Mouse (Mus musculus): ENCODE data around the gene Ptafr.
A peak's percentile ranks its signal among the peaks of the same experiment; 100 is the strongest.

The Ptafr gene

GRCm38 (mm10) chr4:132563965-132564364, at the start of gene Ptafr:
Gene Ptafr, plus strand, starts transcription at chr4:132564067.
- no peak for DNase-seq (ENCODE audit: low read depth)

GRCm38 (mm10) chr4:132514555-132515135, 49.2 kb upstream of the Ptafr start:
- peak; percentile 94 for DNase-seq (ENCODE audit: low read depth)

- peak; percentile 98 for DNase-seq (ENCODE audit: low read depth)
Observed at GRCm38 (mm10) chr4:132515369-132516155, 48.3 kb upstream of the Ptafr start.

GRCm38 (mm10) chr4:132518066-132518465, 45.8 kb upstream of the Ptafr start:
- no peak for DNase-seq (ENCODE audit: low read depth)

GRCm38 (mm10) chr4:132519188-132519587, 44.7 kb upstream of the Ptafr start:
- no peak for DNase-seq (ENCODE audit: low read depth)

- peak; percentile 40 for DNase-seq (ENCODE audit: low read depth)
Observed at GRCm38 (mm10) chr4:132524321-132524741, 39.5 kb upstream of the Ptafr start.

GRCm38 (mm10) chr4:132524808-132525207, 39.1 kb upstream of the Ptafr start:
- DNase-seq (ENCODE audit: low read depth), result peak; percentile 32

GRCm38 (mm10) chr4:132526678-132527077, 37.2 kb upstream of the Ptafr start:
- DNase-seq (ENCODE audit: low read depth), result no peak

GRCm38 (mm10) chr4:132527917-132528522, 35.8 kb upstream of the Ptafr start:
- DNase-seq (ENCODE audit: low read depth), result no peak

- DNase-seq (ENCODE audit: low read depth), result no peak
Observed at GRCm38 (mm10) chr4:132529344-132529743, 34.5 kb upstream of the Ptafr start.

GRCm38 (mm10) chr4:132530033-132530804, 33.6 kb upstream of the Ptafr start:
- DNase-seq (ENCODE audit: low read depth), result no peak

GRCm38 (mm10) chr4:132532496-132532895, 31.4 kb upstream of the Ptafr start:
- DNase-seq (ENCODE audit: low read depth), result peak; percentile 45

GRCm38 (mm10) chr4:132532981-132533916, 30.6 kb upstream of the Ptafr start, which contains the start of gene Atpif1:
Gene Atpif1, minus strand, starts transcription at chr4:132533659.
- peak; percentile 96 for DNase-seq (ENCODE audit: low read depth)

- peak; percentile 95 for DNase-seq (ENCODE audit: low read depth)
Observed at GRCm38 (mm10) chr4:132535406-132536121, 28.3 kb upstream of the Ptafr start, which contains the start of gene Dnajc8. Gene Dnajc8, plus strand, starts transcription at chr4:132535550.

- DNase-seq (ENCODE audit: low read depth), result no peak
Observed at GRCm38 (mm10) chr4:132539481-132539880, 24.4 kb upstream of the Ptafr start.

GRCm38 (mm10) chr4:132541413-132541812, 22.5 kb upstream of the Ptafr start:
- no peak for DNase-seq (ENCODE audit: low read depth)

GRCm38 (mm10) chr4:132542724-132543123, 21.1 kb upstream of the Ptafr start:
- peak; percentile 72 for DNase-seq (ENCODE audit: low read depth)

GRCm38 (mm10) chr4:132545851-132546250, 18.0 kb upstream of the Ptafr start:
- DNase-seq (ENCODE audit: low read depth), result peak; percentile 81

GRCm38 (mm10) chr4:132554221-132554620, 9.6 kb upstream of the Ptafr start:
- no peak for DNase-seq (ENCODE audit: low read depth)

GRCm38 (mm10) chr4:132554653-132555052, 9.2 kb upstream of the Ptafr start:
- no peak for DNase-seq (ENCODE audit: low read depth)

All from NIH3T3 (cell line).